Mouse (Mus musculus): ENCODE measurements at regions not wholly inside any gene's neighbourhood (a gene's known extent, or its start where the extent isn't known, plus 50 kb on each side); places are given as distances from the start of the nearest gene placed in this dataset.

DNA sequence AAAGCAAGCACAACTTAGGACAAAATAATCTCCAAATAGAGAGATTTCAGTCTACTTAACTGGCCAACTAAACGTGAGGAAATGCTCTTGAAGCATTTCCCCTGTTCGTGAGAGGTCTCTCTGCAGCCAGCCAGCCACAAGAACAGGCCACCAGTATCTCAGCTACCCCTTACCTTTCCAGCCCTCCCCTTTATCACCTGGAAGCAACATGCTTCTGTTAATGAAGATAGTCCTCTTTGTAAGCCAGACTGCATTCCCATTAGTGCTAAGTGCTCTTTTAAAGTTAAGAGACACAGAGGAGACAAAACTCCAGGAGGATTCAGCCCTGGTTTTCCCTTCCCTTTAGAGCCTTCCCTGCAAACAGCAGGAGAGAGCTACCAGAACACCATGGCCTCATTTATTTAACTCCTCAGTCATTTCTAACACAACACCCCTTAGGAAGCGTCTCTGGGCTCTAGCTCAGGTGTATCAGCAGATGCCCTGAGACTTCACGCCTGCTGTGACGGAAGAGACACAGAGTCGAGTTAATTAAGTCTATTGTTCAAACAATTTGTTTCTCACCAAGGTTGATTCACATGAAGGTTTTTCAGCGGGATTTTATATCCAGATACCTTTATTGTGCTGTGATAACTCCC is 157.8 kb upstream of the Nabp1 start:
- TF ChIP-seq CTCF (IDR thresholded peaks at IDR 0.05; ENCODE audit: control insufficient read depth, insufficient read depth, low read length) = no peak
- TF ChIP-seq POLR2A (IDR thresholded peaks at IDR 0.05; ENCODE audit: borderline replicate concordance, control insufficient read depth, low read depth, low read length) = no peak
